9 mouse cellular contexts compared by ENCODE assay signal in the genomic region with DNA sequence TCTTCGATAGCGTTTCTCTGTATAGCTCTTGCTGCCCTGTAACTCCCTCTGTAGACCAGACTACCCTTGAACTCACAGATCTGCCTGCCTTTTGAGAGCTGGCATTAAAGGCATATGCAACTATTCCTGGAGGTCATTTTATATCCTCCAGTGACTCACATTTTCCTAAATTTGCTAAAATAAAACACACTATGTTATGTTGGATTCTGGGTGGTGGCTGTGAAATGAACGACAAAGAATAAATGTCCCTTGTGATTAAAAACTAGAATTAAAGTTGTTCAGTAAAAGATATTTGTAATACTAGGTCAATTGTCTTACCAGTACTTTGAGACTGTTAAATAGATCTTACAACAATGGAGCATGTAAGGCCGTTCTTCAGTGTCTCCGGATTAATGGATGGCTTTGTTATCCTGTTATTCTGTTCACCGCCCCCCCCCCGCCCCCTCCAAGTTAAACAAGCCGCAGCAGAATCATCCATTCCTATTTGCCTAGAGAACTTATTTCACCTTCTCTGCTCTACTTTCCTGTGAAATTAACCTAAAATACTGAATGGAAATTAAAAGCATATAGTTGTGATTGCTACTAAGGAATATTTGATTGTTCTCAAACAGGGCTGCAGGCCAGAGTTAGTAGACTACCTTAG.
DNase-seq lines count a peak whose midpoint lies in the region; ATAC-seq and TF ChIP-seq lines count a peak whose summit lies in the region.
"Had no signal": no experiment of that assay in that cellular context is flagged by ENCODE, and none has a peak within 500 bp of the region (broad histone marks: within the 10 kb centered on the region; RNA-seq: fewer than 3 reads in every experiment).

No protein-coding gene starts in this region.

- no peak for ATAC-seq in heart, embryonic 11.5 days (replicated peaks; ENCODE audit: insufficient number of reproducible peaks, low FRiP score, low TSS enrichment)
- ATAC-seq in stomach, embryonic 14.5 days (ENCODE audit: insufficient number of reproducible peaks, insufficient read depth, low FRiP score, low read depth): no peak
- ATAC-seq in stomach, postnatal 0 days (ENCODE audit: low FRiP score, low TSS enrichment): no peak
- no peak; the same call in 1 of the 2 replicates for ATAC-seq in limb, embryonic 13.5 days (ENCODE audit: low FRiP score, low read depth)
- ATAC-seq in lung, postnatal 0 days: no peak

- peak overlapping the region; percentile 45; the same call in 1 of the 2 replicates for H3K4me3 ChIP-seq in heart, embryonic 11.5 days (ENCODE audit: low read depth, low read length)
- no peak overlapping the region; the same call in 1 of the 2 replicates for H3K4me3 ChIP-seq in stomach, embryonic 14.5 days (ENCODE audit: low read depth, low read length)
- no peak overlapping the region for H3K4me3 ChIP-seq in stomach, postnatal 0 days (ENCODE audit: low read depth, low read length)
- peak overlapping the region; percentile 51 for H3K4me3 ChIP-seq in limb, embryonic 13.5 days
- no peak overlapping the region for H3K4me3 ChIP-seq in lung, postnatal 0 days (ENCODE audit: low read depth, low read length)

- no peak for DNase-seq in heart, adult 18-20 months
- DNase-seq in stomach, postnatal 0 days (ENCODE audit: low spot score): no peak
- no peak for DNase-seq in urinary bladder, postnatal 36 days (ENCODE audit: low spot score in 2 of 2)
- no peak for DNase-seq in natural killer cell, adult 2 months (ENCODE audit: low spot score in 2 of 2)
- no peak for DNase-seq in lung, postnatal 0 days (ENCODE audit: low spot score)
- DNase-seq: B cell, adult 2 months had no signal

- no peaks in the 10 kb centered on the region for H3K4me1 ChIP-seq in heart, embryonic 11.5 days (ENCODE audit: control insufficient read depth, insufficient read depth, low read length)
- no peaks in the 10 kb centered on the region for H3K4me1 ChIP-seq in stomach, embryonic 14.5 days (ENCODE audit: control insufficient read depth, insufficient read depth, low read length)
- no peaks in the 10 kb centered on the region for H3K4me1 ChIP-seq in stomach, postnatal 0 days (replicated peaks; ENCODE audit: control insufficient read depth, insufficient read depth)
- H3K4me1 ChIP-seq in limb, embryonic 13.5 days: peaks cover 2% of the 10 kb centered on the region; the same call in 1 of the 2 replicates
- H3K4me1 ChIP-seq in lung, postnatal 0 days (ENCODE audit: insufficient read depth, low read depth, low read length): no peaks in the 10 kb centered on the region; the same call in 1 of the 2 replicates

- H3K4me2 ChIP-seq in heart, embryonic 11.5 days: peak overlapping the region; percentile 68
- peak overlapping the region; percentile 80; the same call in 1 of the 2 replicates for H3K4me2 ChIP-seq in stomach, embryonic 14.5 days (replicated peaks; ENCODE audit: low read depth, low read length)
- H3K4me2 ChIP-seq in stomach, postnatal 0 days (replicated peaks; ENCODE audit: low read depth): no peak overlapping the region
- H3K4me2 ChIP-seq in limb, embryonic 13.5 days (replicated peaks): peak overlapping the region; percentile 78
- no peak overlapping the region for H3K4me2 ChIP-seq in lung, postnatal 0 days (replicated peaks; ENCODE audit: low read depth, low read length)

- H3K9me3 ChIP-seq in heart, embryonic 11.5 days (replicated peaks; ENCODE audit: control insufficient read depth, low read length): no peaks in the 10 kb centered on the region
- H3K9me3 ChIP-seq in stomach, embryonic 14.5 days (ENCODE audit: control insufficient read depth, low read depth, low read length): no peaks in the 10 kb centered on the region
- no peaks in the 10 kb centered on the region for H3K9me3 ChIP-seq in stomach, postnatal 0 days (ENCODE audit: control insufficient read depth, low read length)
- no peaks in the 10 kb centered on the region for H3K9me3 ChIP-seq in limb, embryonic 13.5 days
- no peaks in the 10 kb centered on the region for H3K9me3 ChIP-seq in lung, postnatal 0 days (ENCODE audit: low read length)

- WGBS in heart, embryonic 11.5 days (ENCODE audit: insufficient replicate concordance): 49% methylated on average over 8 of the region's 8 CpGs
- WGBS in stomach, embryonic 14.5 days: 59% methylated on average over 8 of the region's 8 CpGs
- 49% methylated on average over 8 of the region's 8 CpGs for WGBS in stomach, postnatal 0 days
- WGBS in limb, embryonic 13.5 days: 61% methylated on average over 8 of the region's 8 CpGs
- WGBS in lung, postnatal 0 days: 56% methylated on average over 8 of the region's 8 CpGs

- TF ChIP-seq CTCF in stomach, postnatal 0 days (IDR thresholded peaks at IDR 0.05; ENCODE audit: low read depth): no peak
- TF ChIP-seq CTCF in lung, postnatal 0 days (IDR thresholded peaks at IDR 0.05): no peak

- H3K27ac ChIP-seq in heart, embryonic 11.5 days (ENCODE audit: low read depth, low read length): no peak overlapping the region
- H3K27ac ChIP-seq in stomach, embryonic 14.5 days (ENCODE audit: low read length): no peak overlapping the region
- no peak overlapping the region for H3K27ac ChIP-seq in stomach, postnatal 0 days (replicated peaks)
- H3K27ac ChIP-seq in limb, embryonic 13.5 days: no peak overlapping the region
- H3K27ac ChIP-seq in lung, postnatal 0 days (ENCODE audit: low read length): no peak overlapping the region

- no peak for TF ChIP-seq EP300 in stomach, postnatal 0 days (optimal IDR thresholded peaks at IDR 0.05)
- no peak for TF ChIP-seq EP300 in lung, postnatal 0 days (IDR thresholded peaks at IDR 0.05)

- peaks cover 31% of the 10 kb centered on the region for H3K27me3 ChIP-seq in heart, embryonic 11.5 days (ENCODE audit: control insufficient read depth, insufficient read depth, low read length)
- H3K27me3 ChIP-seq in stomach, embryonic 14.5 days (ENCODE audit: control insufficient read depth, insufficient read depth, low read length): peaks cover 24% of the 10 kb centered on the region
- peaks cover 6% of the 10 kb centered on the region; the same call in 1 of the 2 replicates for H3K27me3 ChIP-seq in stomach, postnatal 0 days (ENCODE audit: control insufficient read depth, insufficient read depth, low read length)
- H3K27me3 ChIP-seq in limb, embryonic 13.5 days: peaks cover 28% of the 10 kb centered on the region
- peaks cover 26% of the 10 kb centered on the region; the same call in 1 of the 2 replicates for H3K27me3 ChIP-seq in lung, postnatal 0 days (replicated peaks; ENCODE audit: insufficient read depth, low read length)

- H3K9ac ChIP-seq in heart, embryonic 11.5 days (ENCODE audit: low read depth, low read length): no peak overlapping the region
- H3K9ac ChIP-seq in stomach, embryonic 14.5 days (replicated peaks; ENCODE audit: low read depth, low read length): no peak overlapping the region
- no peak overlapping the region for H3K9ac ChIP-seq in stomach, postnatal 0 days (ENCODE audit: low read length)
- peak overlapping the region; percentile 67; the same call in 1 of the 2 replicates for H3K9ac ChIP-seq in limb, embryonic 13.5 days
- H3K9ac ChIP-seq in lung, postnatal 0 days (replicated peaks; ENCODE audit: low read depth): no peak overlapping the region

- no peaks in the 10 kb centered on the region for H3K36me3 ChIP-seq in heart, embryonic 11.5 days (ENCODE audit: control insufficient read depth, insufficient read depth, low read length)
- no peaks in the 10 kb centered on the region for H3K36me3 ChIP-seq in stomach, embryonic 14.5 days (ENCODE audit: control insufficient read depth, insufficient read depth, low read length)
- H3K36me3 ChIP-seq in stomach, postnatal 0 days (ENCODE audit: control insufficient read depth, insufficient read depth, low read length): no peaks in the 10 kb centered on the region
- H3K36me3 ChIP-seq in limb, embryonic 13.5 days: no peaks in the 10 kb centered on the region
- H3K36me3 ChIP-seq in lung, postnatal 0 days (ENCODE audit: insufficient read depth, low read length): no peaks in the 10 kb centered on the region

Comparison
In these comparisons a context has a peak if more than half of its experiments do, and no peak if none do; other contexts are left out.
1. H3K4me2 ChIP-seq: peak in heart, embryonic 11.5 days (single experiment), stomach, embryonic 14.5 days (single experiment) and limb, embryonic 13.5 days (single experiment); none in stomach, postnatal 0 days (single experiment) and lung, postnatal 0 days (single experiment).
2. H3K4me3 ChIP-seq: peak in heart, embryonic 11.5 days (single experiment) and limb, embryonic 13.5 days (single experiment); none in stomach, embryonic 14.5 days (single experiment), stomach, postnatal 0 days (single experiment) and lung, postnatal 0 days (single experiment).